Mouse (Mus musculus): ENCODE measurements around the gene Gm10118. TPM values are rescaled to one million over a fixed set of nuclear protein-coding genes. Genes with fewer than 3 reads are reported as not detected.

Gene Gm10118
- not detected for total RNA-seq (2021)
- long read RNA-seq, experiment 1, partial matches to known transcripts, result 0 of 1 reads
- long read RNA-seq, experiment 1, other reads (novel, unspliced or antisense), result 0 of 1 reads
- long read RNA-seq, experiment 2, partial matches to known transcripts, result 0 of 1 reads
- long read RNA-seq, experiment 2, other reads (novel, unspliced or antisense), result 0 of 1 reads

DNA sequence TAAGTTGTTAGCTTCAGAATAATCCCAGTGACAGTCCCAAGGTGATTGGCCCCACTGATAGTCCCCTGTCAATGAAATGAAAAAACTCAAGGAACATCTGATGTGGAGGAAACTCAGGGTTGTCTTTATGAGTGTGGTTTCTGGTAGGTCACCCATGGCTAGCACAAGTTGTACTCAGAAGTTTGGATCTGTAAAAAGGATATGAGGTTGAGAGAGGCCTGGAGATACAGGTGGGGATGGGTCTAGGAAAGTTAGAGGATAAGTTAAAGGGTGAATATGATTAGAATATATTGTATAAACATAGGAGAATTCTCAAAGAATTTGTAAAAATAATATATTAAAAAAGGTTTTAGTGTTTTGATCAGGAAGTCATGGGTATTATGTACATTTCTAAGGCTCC, at the start of gene Gm10118:
Gene Gm10118 (minus strand): TSS at position 101 of the 400 bp plus-strand sequence.
- no peak for DNase-seq
- intact Hi-C loops (cut with DNase I), result no loop called here

DNA sequence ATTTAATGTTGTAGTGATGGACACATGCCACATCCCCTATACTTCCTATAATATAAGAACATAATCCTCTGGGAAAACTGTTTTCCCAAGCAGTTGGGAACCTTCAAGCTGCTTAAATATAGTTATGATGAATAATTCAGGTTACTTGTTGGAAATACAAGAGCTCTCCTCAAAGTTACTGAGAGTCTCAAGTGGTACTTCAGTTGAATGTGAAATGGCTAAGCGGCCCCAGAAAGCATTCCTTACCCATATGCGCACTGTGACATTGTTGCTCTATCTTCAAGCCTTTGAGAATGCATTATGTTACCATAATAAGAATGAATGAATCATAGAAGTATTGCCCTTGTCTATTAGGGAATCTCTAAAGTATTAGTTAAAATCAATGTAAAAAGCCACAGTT, 45.1 kb upstream of the Gm10118 start:
- intact Hi-C loops (cut with DNase I), result no loop called here
- no peak for DNase-seq

DNA sequence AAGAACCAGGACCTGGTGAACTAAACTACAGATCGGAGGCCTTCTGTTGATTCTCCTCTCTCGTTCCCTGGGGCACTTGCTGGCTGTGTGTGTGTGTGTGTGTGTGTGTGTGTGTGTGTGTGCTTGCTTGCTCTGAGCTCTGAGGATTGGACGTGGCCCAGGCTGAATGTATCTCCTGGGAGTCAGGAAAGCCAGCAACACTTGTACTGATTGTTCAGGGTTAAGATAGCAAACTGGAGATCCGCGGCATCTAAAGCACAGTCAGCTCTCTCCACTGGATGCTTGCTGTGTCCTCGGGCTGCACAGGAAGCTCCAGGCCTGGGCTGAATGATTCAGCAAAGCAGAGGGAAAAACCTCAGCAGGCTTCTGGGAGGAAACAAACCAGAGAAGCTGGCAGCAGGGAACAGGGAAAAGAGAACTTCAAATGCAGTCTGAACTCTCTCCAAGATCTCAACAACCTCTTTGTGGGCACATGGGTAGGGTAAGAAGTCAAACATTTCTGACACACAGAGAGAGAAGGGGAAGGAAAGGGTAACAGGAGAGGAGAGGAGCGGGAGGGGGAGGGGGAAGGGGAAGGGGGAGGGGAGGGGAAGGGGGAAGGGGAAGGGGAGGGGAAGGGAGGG, 27.2 kb upstream of the Gm10118 start:
- DNase-seq, result peak; percentile 55 to 57
- intact Hi-C loops (cut with DNase I), result no loop called here

DNA sequence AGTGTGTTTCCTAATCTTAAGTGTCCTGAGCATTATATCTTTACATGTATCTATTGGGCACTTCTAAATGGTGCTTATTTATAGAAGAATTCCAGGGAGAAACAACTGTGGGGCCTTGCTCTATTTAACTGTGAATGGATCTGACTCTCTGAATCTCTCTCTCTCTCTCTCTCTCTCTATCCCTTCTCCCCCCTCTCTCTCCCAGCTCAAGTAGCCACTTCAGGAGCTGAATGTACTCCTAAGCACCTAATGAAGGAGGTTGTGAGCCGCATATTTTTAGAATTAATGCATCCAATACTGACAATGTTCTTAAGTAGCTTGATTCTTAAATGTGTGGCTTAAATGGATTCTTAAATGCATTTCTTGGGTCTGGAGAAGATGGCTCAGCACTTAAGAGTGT, 24.2 kb upstream of the Gm10118 start:
- no peak for DNase-seq
- intact Hi-C loops (cut with DNase I), result no loop called here

DNA sequence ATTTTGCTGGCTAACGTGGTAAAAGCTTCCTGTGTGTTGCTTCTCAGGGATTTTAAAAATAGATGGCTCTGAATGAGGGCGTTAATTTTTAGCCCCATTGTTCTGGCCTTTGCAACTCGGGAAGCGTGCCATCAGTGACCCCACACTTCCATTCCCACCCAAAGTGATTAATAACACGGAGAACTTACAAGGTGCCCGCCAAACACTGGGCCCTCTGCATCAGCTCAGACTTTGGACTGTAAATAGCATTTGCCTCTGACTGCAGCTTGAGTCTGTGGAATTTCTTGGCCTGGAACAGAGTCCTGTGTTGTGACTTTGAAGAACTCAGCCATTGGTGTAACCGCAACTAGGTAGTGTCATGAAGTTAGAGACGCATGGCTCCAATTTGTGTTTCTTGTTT, 23.6 kb upstream of the Gm10118 start:
- peak; percentile 31 to 37 for DNase-seq
- intact Hi-C loops (cut with DNase I), result no loop called here

DNA sequence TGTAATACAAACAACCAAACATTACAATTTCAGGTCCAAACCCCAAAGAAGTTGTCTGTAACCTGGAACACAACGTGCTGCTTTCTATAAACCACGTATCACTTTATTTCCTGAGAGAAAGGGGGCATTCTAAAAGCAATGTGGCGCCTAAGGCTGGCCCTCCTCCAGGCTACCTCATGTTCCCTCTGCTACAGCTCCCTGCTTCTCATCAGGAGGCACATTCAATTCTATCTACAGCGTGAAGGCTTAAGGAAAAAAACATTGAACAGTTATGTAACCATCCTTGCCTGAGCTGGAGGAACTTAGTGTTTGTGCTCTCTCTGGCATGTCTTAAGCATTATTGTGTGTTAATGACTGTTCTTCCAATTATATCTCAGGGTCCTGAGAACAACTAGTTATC, 20.0 kb upstream of the Gm10118 start:
- intact Hi-C loops (cut with DNase I), result no loop called here
- DNase-seq, result no peak

DNA sequence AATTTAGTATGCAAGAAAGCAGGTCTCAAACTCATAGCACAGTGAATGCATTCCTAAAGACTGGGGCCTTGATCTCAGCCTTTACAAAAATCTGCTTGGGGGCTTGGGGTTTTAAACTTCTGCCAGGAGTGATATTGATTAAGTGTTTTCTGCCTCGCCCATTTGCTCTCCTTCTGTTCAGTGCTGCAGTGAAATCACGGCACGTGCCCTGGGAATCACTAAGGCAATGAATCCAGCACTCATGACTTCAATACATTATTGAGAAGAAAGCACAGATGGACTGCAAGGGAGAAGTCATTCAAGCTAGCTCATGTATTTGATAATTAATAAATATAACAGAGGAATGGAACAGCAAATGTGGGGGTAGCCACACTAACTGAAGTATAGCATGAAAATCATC, 18.3 kb upstream of the Gm10118 start:
- no peak for DNase-seq
- intact Hi-C loops (cut with DNase I), result no loop called here

DNA sequence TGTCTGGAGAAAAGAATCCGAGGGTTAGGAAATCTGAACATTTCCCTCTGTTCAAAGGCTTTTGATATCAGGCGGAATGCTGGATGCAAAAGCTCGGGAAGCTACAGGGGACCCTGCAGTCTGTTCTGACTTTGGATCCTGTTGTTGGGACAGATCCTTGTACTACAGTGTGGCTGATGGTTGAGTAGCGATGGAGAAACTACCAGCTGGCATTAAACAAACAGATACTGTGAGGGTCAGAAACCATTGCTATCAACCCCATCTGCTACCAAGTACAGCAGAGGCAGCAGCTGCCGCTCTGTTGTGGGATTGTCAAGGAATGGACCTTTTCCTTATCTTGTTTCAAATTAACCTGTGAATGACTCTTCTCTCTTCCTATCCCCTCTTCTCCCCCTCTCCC, 6.7 kb upstream of the Gm10118 start:
- DNase-seq, result no peak
- intact Hi-C loops (cut with DNase I), result no loop called here

DNA sequence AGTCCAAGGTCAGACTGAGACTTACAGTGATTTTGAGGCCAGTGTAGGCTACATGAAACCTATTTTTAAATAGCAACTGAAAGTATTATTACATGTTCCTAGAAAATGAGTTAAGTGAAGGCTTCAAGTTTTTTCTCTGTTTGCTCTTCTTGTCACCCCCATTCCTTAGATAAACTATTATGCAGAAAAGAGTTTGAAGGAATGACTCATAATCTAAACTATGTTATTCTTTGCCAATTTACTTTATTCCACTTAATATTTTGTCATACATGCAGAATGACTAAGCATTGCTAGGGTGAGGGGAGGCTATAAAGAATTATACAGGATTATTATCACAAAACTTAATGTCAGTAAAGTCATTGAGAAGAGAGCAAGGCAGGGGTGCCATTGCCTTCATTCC, 18.4 kb downstream of the Gm10118 start:
- intact Hi-C loops (cut with DNase I), result no loop called here
- no peak for DNase-seq

DNA sequence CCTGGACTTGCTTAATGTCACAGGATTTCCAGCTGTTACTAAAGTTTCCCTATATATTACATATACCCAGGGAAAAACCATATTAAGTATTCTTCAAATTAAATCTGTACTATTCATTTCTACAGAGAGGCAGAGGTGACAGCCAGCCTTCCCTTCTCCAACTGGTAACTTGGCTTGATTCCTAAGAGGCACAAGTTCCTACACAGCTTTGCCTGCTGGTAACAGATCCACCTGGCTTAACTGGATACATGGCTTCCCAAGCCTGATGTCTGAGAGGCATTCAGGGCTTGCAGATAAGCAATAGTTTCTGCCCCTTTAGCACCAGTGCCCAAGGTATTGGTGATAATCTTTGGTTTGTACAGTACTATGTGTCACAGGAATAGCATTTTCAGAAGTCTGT, 27.3 kb downstream of the Gm10118 start:
- intact Hi-C loops (cut with DNase I), result no loop called here
- no peak for DNase-seq

DNA sequence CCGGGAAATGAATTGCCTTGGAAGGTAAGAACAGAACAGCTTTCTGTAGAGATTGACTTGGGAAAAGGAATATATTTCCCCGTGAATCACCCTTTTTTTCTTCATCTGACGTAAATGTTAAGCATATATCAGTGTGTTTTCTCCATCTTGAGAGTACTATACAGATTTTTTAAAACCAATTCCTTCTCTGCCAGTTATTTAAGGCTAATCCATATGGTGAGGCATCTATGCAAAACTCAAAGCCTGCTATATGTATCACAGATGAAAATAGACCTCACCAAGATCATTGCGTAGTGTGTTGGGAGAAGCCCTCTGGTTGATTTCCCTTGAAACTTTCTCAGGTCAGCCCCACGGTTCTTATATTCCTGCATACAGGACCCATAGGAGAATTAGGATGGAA, 32.6 kb downstream of the Gm10118 start:
- no peak for DNase-seq
- intact Hi-C loops (cut with DNase I), result no loop called here

DNA sequence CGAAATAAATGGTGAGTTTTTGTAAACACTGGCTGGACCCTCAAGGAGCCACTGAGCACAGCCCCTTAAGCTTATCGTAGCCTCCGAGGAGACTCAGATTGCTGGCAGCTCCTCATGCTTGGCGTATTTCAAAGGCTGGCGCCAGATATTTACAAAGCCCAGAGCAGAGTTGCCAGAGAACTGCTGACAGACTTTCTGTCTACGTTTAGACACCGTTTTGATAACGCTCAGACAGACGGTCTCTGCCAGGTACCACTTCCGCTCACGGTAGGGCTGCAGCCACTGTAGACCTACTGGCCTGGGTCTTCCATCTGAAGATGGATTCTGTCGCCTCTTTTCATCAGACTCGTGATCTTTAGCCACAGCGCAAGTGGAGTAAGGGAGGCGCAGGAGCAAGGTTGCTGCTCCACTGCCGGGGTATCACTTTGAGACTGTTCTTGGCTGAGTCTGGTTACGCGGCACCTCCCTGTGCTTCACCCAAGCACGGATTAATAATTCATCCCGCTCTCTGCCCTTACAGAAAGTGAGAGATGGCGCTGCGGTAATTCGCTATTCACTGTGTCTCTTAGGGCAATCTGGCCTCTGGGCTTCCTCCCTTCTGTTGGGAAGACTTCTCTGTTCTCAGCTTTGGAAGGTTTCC, 40.7 kb downstream of the Gm10118 start:
- intact Hi-C loops (cut with DNase I), result no loop called here
- peak; percentile 16 to 36 for DNase-seq

DNA sequence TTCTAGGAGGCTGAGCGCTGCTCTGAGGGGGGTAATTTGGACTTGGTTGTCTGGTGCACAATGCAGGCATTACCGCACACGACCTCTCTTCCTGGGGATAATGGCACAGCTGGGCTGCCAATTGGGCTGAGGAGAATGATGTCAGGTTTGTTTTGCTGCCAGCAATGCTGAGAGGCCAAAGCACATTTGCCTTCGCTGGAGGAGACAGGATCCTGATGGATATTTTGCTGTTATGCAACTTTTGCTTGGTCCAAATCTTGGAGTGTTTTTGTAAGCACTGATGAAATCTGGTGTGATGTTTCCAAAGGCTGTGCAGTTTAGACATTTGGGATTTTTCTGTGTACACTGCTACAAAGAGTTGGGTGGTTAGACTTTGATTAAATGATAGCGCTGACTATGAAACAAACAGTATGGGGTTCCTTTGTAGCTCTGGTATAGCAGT, 46.8 kb downstream of the Gm10118 start:
- DNase-seq, result peak; percentile 72 to 78
- intact Hi-C loops (cut with DNase I), result no loop called here

Other genes starting within 250 kb of the Gm10118 start
- under 1 TPM; 0.59 to 0.62 TPM for gene Lrrtm3, start 162.8 kb upstream of the Gm10118 start, total RNA-seq (2021)

Data from heart, postnatal 14 days (tissue).